Mouse (Mus musculus): ENCODE data around the gene Rph3al. TPM values are rescaled to one million over a fixed set of nuclear protein-coding genes. Genes with fewer than 3 reads are reported as not detected.

Gene Rph3al
- polyA plus RNA-seq, 1 experiment, result not detected

- TF ChIP-seq GATA1 (IDR thresholded peaks at IDR 0.05; ENCODE audit: low read length), result no peak
These were observed 142.2 kb downstream of the Rph3al start, which contains the start of gene Doc2b for GRCm38 (mm10) chr11:75796029-75796445. TSS of gene Doc2b (minus strand) at chr11:75796049.

- no peak for TF ChIP-seq GATA1 (IDR thresholded peaks at IDR 0.05; ENCODE audit: low read length)
These were observed 142.9 kb downstream of the Rph3al start for GRCm38 (mm10) chr11:75795321-75795636.

GRCm38 (mm10) chr11:75794602-75795320, 143.5 kb downstream of the Rph3al start:
- no peak for TF ChIP-seq GATA1 (IDR thresholded peaks at IDR 0.05; ENCODE audit: low read length)

- no peak for TF ChIP-seq GATA1 (IDR thresholded peaks at IDR 0.05; ENCODE audit: low read length)
These were observed 144.9 kb downstream of the Rph3al start for GRCm38 (mm10) chr11:75793351-75793750.

- TF ChIP-seq GATA1 (IDR thresholded peaks at IDR 0.05; ENCODE audit: low read length), result no peak
These were observed 145.7 kb downstream of the Rph3al start for GRCm38 (mm10) chr11:75792535-75792934.

GRCm38 (mm10) chr11:75785897-75786296, 152.3 kb downstream of the Rph3al start:
- no peak for TF ChIP-seq GATA1 (IDR thresholded peaks at IDR 0.05; ENCODE audit: low read length)

- TF ChIP-seq GATA1 (IDR thresholded peaks at IDR 0.05; ENCODE audit: low read length), result no peak
These were observed 154.4 kb downstream of the Rph3al start for GRCm38 (mm10) chr11:75783799-75784198.

- no peak for TF ChIP-seq GATA1 (IDR thresholded peaks at IDR 0.05; ENCODE audit: low read length)
These were observed 156.3 kb downstream of the Rph3al start for GRCm38 (mm10) chr11:75781919-75782318.

Other genes with a start within 250 kb of the Rph3al start
- gene Ywhae, start 205.6 kb downstream of the Rph3al start, polyA plus RNA-seq (2012), result 432 and 613 TPM in 2 replicates
- not detected in 2 replicates for gene Doc2b, start 142.4 kb downstream of the Rph3al start, polyA plus RNA-seq (2012)
- gene 1700016K19Rik, start 61.5 kb upstream of the Rph3al start, polyA plus RNA-seq (2012), result not detected in 2 replicates
- not detected in 2 replicates for gene Rflnb, start 89.4 kb upstream of the Rph3al start, polyA plus RNA-seq (2012)
- 21.0 and 29.5 TPM in 2 replicates for gene Vps53, start 241.2 kb upstream of the Rph3al start, polyA plus RNA-seq (2012)
- gene Fam57a, start 241.2 kb upstream of the Rph3al start, polyA plus RNA-seq (2012), result 2.9 and 4.9 TPM in 2 replicates

All from G1E-ER4 (cell line).